Mouse (Mus musculus) ES-Bruce4 (cell line): ENCODE results near the gene Wbp1. TPM values are rescaled to one million over a fixed set of nuclear protein-coding genes. Genes with fewer than 3 reads are reported as not detected.

Source experiments
- H3K27ac ChIP-seq: 2 replicates; pipeline ENCODE4 v1.5.1; 2012; ENCODE audit warnings: low read length, inconsistent platforms; ENCODE audit not compliant: insufficient read depth
- H3K27me3 ChIP-seq: 2 replicates; pipeline ENCODE4 v1.6.1; 2012; ENCODE audit warnings: mild to moderate bottlenecking, low read length, inconsistent platforms; ENCODE audit not compliant: control insufficient read depth, poor library complexity, insufficient read depth, severe bottlenecking
- H3K36me3 ChIP-seq: 2 replicates; pipeline ENCODE4 v1.6.1; 2012; ENCODE audit warnings: inconsistent platforms, mild to moderate bottlenecking, low read length, moderate library complexity; ENCODE audit not compliant: control insufficient read depth, poor library complexity, insufficient read depth, severe bottlenecking
- H3K4me1 ChIP-seq: one replicate; pipeline ENCODE4 v1.8.1; 2011; ENCODE audit warnings: low read length; ENCODE audit not compliant: control insufficient read depth, insufficient read depth
- H3K4me3 ChIP-seq: 2 replicates; pipeline ENCODE4 v1.5.1; 2011; ENCODE audit warnings: low read depth, mild to moderate bottlenecking, low read length
- H3K9ac ChIP-seq: 2 replicates; pipeline ENCODE4 v1.6.1; 2012; ENCODE audit warnings: low read depth, mild to moderate bottlenecking, inconsistent platforms; ENCODE audit not compliant: poor library complexity, severe bottlenecking
- H3K9me3 ChIP-seq: replicated peaks from 2 replicates; pipeline ENCODE4 v1.6.1; 2012; ENCODE audit warnings: mild to moderate bottlenecking, low read length, inconsistent platforms; ENCODE audit not compliant: control insufficient read depth, poor library complexity, insufficient read depth, severe bottlenecking
- CTCF ChIP-seq: IDR thresholded peaks from one replicate; pipeline ENCODE4 v1.8.1; 2011; ENCODE audit warnings: low read depth, low read length
- EP300 ChIP-seq: IDR thresholded peaks from 2 replicates; pipeline ENCODE4 v1.6.1; 2011; ENCODE audit warnings: low read depth, low read length; ENCODE audit not compliant: insufficient read depth
- POLR2A ChIP-seq: IDR thresholded peaks from one replicate; pipeline ENCODE4 v1.8.1; 2011; ENCODE audit warnings: low read length; ENCODE audit not compliant: insufficient read depth
- polyA plus RNA-seq: library from polyadenylated mRNA; stranded (reverse); fragments of >200 nt; gene quantifications from 2 replicates; pipeline ENCODE4 v1.2.4, GENCODE M21; 2011; ENCODE audit warnings: low read depth; ENCODE audit not compliant: missing spikeins, insufficient read depth, insufficient read length

The Wbp1 gene
- polyA plus RNA-seq, 1 experiment, result 26.7 TPM

- TF ChIP-seq CTCF, result no peak
- TF ChIP-seq POLR2A, result no peak
- no peak for TF ChIP-seq EP300
- H3K27ac ChIP-seq, result no peak overlapping the region
- no peaks in the 10 kb centered on the region for H3K9me3 ChIP-seq
- H3K27me3 ChIP-seq, result no peaks in the 10 kb centered on the region
- H3K36me3 ChIP-seq, result 0 out of 2 replicates have a peak, but pooled peaks cover 4% of the 10 kb centered on the region
- H3K4me3 ChIP-seq, result no peak overlapping the region
- no peaks in the 10 kb centered on the region for H3K4me1 ChIP-seq
- H3K9ac ChIP-seq, result no peak overlapping the region
Measured at GRCm38 (mm10) chr6:83117165-83117438, 4.3 kb downstream of the Wbp1 start.

GRCm38 (mm10) chr6:83116373-83117164 is 4.8 kb downstream of the Wbp1 start:
- Histone ChIP-seq H3K4me3 (peak overlapping the region; percentile 94), H3K27me3 (no peaks in the 10 kb centered on the region), H3K4me1 (no peaks in the 10 kb centered on the region), H3K27ac (no peak overlapping the region), H3K9me3 (no peaks in the 10 kb centered on the region), H3K36me3 (0 out of 2 replicates have a peak, but pooled peaks cover 4% of the 10 kb centered on the region), H3K9ac (peak overlapping the region; percentile 73)
- no peak for TF ChIP-seq POLR2A
- TF ChIP-seq EP300, result no peak
- TF ChIP-seq CTCF, result no peak

- Histone ChIP-seq H3K36me3 (0 out of 2 replicates have a peak, but pooled peaks cover 4% of the 10 kb centered on the region), H3K27ac (no peak overlapping the region), H3K4me3 (peak overlapping the region; percentile 94), H3K9me3 (no peaks in the 10 kb centered on the region), H3K4me1 (no peaks in the 10 kb centered on the region), H3K27me3 (no peaks in the 10 kb centered on the region), H3K9ac (peak overlapping the region; percentile 73)
- TF ChIP-seq CTCF (no peak), EP300 (no peak), POLR2A (no peak)
Measured at GRCm38 (mm10) chr6:83115682-83116372, 5.5 kb downstream of the Wbp1 start.

GRCm38 (mm10) chr6:83115011-83115671 is 6.2 kb downstream of the Wbp1 start, which contains the start of gene Mogs:
Gene Mogs (plus strand): TSS chr6:83115496.
- H3K4me1 ChIP-seq, result no peaks in the 10 kb centered on the region
- 0 out of 2 replicates have a peak, but pooled peaks cover 4% of the 10 kb centered on the region for H3K36me3 ChIP-seq
- peak within 1 kb of the TSS; percentile 73 for H3K9ac ChIP-seq
- TF ChIP-seq EP300 (no peak), POLR2A (peak; percentile 76), CTCF (peak; percentile 29)
- H3K27me3 ChIP-seq, result no peaks in the 10 kb centered on the region
- H3K9me3 ChIP-seq, result no peaks in the 10 kb centered on the region
- no peak within 1 kb of the TSS for H3K27ac ChIP-seq
- peak within 1 kb of the TSS; percentile 94 for H3K4me3 ChIP-seq

- Histone ChIP-seq H3K4me3 (no peak overlapping the region), H3K9me3 (no peaks in the 10 kb centered on the region), H3K4me1 (no peaks in the 10 kb centered on the region), H3K36me3 (no peaks in the 10 kb centered on the region), H3K9ac (no peak overlapping the region), H3K27me3 (no peaks in the 10 kb centered on the region), H3K27ac (no peak overlapping the region)
- no peak for TF ChIP-seq POLR2A
- TF ChIP-seq CTCF, result no peak
- no peak for TF ChIP-seq EP300
Measured at GRCm38 (mm10) chr6:83111510-83112136, 9.7 kb downstream of the Wbp1 start.
